Mouse (Mus musculus): ENCODE measurements around the gene Pcif1. TPM values are rescaled to one million over a fixed set of nuclear protein-coding genes. Genes with fewer than 3 reads are reported as not detected.
A peak's percentile ranks its signal among the peaks of the same experiment; 100 is the strongest.

The Pcif1 gene
- polyA plus RNA-seq, 1 experiment from 2014 or later: 87.8 TPM

DNA sequence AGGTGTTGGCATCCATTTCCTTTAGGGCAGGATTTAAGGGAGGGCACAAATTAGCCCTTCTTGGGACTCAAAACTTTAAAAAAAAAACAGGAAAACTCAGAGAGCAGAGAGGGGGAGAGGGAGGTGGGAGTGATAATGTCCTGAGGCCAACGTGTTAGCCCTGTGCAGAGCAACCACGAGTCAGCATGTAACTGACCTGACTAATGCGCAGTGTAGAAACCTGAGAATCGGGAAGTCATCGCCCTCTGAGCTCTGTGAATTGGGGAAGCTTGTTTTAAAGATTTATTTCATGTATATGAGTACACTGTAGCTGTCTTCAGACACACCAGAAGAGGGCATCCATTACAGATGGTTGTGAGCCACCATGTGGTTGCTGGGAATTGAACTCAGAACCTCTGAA lies 37.7 kb downstream of the Pcif1 start:
- H3K27ac ChIP-seq: no peak overlapping the region
- no peak overlapping the region for H3K4me3 ChIP-seq
- H3K9me3 ChIP-seq: no peaks in the 10 kb centered on the region
- peaks cover 9% of the 10 kb centered on the region for H3K4me1 ChIP-seq (replicated peaks)
- 86% methylated on average over 5 of the region's 5 CpGs for WGBS
- H3K4me2 ChIP-seq: no peak overlapping the region
- no peaks in the 10 kb centered on the region for H3K27me3 ChIP-seq
- no peak overlapping the region for H3K9ac ChIP-seq
- H3K36me3 ChIP-seq: peaks cover 19% of the 10 kb centered on the region
- no peak for ATAC-seq (ENCODE audit: low FRiP score)

DNA sequence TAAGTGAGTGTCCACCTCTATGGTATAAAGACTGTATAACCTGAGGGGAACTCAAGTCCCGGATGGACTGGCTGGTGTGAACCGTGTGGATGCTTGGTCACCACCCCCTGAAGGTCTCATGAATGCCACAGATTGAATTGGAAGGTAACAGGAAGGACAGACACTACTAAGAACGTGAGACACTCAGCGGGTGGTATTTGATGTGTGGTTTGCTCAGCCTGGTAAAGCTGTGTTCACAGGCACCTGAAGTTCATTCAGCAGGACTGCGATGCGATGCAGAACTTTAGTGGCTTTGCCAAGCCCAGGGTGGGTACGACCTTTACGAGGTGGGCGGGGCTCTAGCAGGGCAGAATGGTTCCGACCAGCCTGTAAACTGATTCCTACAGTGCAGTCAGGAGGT lies 38.3 kb downstream of the Pcif1 start:
- Histone ChIP-seq H3K36me3 (peaks cover 19% of the 10 kb centered on the region), H3K27ac (no peak overlapping the region), H3K4me3 (no peak overlapping the region), H3K9me3 (no peaks in the 10 kb centered on the region), H3K9ac (no peak overlapping the region), H3K27me3 (no peaks in the 10 kb centered on the region), H3K4me1 (replicated peaks) (peaks cover 11% of the 10 kb centered on the region), H3K4me2 (no peak overlapping the region)
- 63% methylated on average over 10 of the region's 10 CpGs for WGBS
- no peak for ATAC-seq (ENCODE audit: low FRiP score)

DNA sequence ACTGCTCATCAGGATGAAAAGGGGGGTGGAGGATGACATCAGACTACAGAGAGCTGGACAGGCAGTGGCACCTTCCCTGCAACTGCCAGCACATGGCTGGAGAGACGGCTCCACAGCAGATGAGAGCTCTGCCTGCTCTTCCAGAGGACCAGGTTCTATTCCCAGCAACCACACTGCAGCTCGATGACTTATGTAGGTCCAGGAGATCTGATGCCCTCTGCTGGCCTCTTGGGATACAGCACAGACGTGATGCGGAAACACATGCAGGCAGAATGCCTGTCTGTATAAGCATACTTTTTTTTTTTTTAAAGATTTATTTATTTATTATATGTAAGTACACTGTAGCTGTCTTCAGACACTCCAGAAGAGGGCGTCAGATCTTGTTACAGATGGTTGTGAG lies 39.2 kb downstream of the Pcif1 start:
- 65% methylated on average over 4 of the region's 5 CpGs for WGBS
- Histone ChIP-seq H3K36me3 (peaks cover 19% of the 10 kb centered on the region), H3K27me3 (no peaks in the 10 kb centered on the region), H3K27ac (no peak overlapping the region), H3K9ac (no peak overlapping the region), H3K4me1 (replicated peaks) (peaks cover 16% of the 10 kb centered on the region), H3K4me3 (no peak overlapping the region), H3K9me3 (no peaks in the 10 kb centered on the region), H3K4me2 (no peak overlapping the region)
- no peak for ATAC-seq (ENCODE audit: low FRiP score)

DNA sequence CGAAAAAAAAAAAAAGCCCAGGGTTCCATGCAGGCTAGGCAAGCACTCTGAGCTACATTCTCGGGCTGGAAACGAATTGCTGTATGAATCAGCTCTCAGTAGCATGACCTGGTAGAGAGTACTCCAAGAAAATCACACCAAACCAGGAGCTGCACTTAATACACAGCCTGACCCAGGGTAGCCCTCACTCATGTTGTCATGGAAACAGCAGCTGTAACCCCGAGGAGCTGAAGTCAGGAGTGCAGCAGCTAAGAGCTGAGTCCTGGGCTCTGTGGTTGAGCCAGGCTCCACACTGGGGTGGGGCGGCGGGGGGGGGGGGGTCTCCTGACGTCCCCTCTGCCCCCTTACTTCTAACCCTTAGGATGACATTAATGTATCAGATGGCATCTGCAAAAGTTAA lies 42.9 kb downstream of the Pcif1 start:
- Histone ChIP-seq H3K27ac (no peak overlapping the region), H3K27me3 (no peaks in the 10 kb centered on the region), H3K4me2 (no peak overlapping the region), H3K4me3 (no peak overlapping the region), H3K9me3 (no peaks in the 10 kb centered on the region), H3K9ac (peak overlapping the region; percentile 46; the same call in 1 of the 2 replicates), H3K36me3 (peaks cover 19% of the 10 kb centered on the region), H3K4me1 (replicated peaks) (peaks cover 32% of the 10 kb centered on the region)
- no peak for ATAC-seq (ENCODE audit: low FRiP score)
- WGBS: 60% methylated on average over 7 of the region's 7 CpGs

DNA sequence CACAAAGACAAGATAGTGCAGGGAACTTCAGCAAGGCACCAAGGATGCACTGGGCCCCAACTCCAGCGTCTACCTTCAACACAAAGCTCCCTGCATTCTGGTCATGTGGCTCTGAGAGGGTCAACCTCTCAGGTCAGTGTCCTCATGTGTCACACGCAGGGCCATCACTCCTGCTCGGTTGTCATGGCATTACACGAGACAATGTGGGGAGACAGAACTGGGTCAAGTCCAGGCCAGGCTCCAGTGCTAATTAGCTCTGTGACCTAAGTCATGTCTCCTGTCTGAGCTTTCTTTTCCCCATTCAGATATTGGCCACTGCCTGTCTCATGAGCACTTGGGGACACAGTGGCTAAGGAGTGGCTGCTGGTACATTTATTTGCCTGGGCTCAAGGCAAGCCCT lies 44.2 kb downstream of the Pcif1 start:
- Histone ChIP-seq H3K4me3 (no peak overlapping the region), H3K27me3 (no peaks in the 10 kb centered on the region), H3K4me1 (replicated peaks) (peaks cover 32% of the 10 kb centered on the region), H3K4me2 (no peak overlapping the region), H3K9me3 (no peaks in the 10 kb centered on the region), H3K27ac (no peak overlapping the region), H3K9ac (no peak overlapping the region), H3K36me3 (peaks cover 19% of the 10 kb centered on the region)
- 47% methylated on average over 4 of the region's 4 CpGs for WGBS
- ATAC-seq (ENCODE audit: low FRiP score): no peak

DNA sequence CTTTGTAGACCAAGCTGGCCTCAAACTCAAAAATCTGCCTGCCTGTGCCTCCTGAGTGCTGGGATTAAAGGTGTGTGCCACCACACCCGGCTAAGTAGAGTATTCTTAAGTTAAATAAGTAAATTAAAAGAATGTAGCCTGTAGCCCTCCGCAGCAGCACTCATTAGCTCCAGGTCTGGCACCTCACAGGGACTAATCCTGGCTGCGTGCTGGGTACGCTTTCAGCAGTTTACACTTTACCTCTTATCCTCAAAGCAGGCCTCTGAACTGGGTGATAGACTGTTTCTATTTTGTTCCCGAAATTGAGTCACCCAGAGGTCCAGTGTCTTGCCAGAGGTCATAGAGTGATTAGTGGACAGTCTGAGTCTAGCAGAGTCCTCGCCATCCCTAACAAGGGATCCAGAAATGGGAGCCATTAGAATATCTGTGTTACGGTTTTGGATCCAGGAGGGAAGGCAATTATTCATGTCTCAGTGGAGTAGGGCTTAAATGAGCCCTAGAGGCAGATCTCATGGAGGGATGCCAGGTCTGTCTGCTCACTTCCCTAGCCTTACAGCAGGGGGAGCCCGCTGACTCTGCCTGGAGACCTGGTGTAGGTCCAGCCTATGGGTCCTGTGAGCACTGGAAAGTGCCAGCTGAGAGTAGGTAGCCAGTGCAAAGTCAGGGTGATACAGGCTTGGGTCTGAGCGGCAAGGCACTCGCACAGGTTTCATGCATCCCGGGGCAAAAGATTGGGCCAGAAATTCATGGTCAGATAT lies 45.2 kb downstream of the Pcif1 start:
- 38% methylated on average over 11 of the region's 11 CpGs for WGBS
- no peak overlapping the region for H3K27ac ChIP-seq

DNA sequence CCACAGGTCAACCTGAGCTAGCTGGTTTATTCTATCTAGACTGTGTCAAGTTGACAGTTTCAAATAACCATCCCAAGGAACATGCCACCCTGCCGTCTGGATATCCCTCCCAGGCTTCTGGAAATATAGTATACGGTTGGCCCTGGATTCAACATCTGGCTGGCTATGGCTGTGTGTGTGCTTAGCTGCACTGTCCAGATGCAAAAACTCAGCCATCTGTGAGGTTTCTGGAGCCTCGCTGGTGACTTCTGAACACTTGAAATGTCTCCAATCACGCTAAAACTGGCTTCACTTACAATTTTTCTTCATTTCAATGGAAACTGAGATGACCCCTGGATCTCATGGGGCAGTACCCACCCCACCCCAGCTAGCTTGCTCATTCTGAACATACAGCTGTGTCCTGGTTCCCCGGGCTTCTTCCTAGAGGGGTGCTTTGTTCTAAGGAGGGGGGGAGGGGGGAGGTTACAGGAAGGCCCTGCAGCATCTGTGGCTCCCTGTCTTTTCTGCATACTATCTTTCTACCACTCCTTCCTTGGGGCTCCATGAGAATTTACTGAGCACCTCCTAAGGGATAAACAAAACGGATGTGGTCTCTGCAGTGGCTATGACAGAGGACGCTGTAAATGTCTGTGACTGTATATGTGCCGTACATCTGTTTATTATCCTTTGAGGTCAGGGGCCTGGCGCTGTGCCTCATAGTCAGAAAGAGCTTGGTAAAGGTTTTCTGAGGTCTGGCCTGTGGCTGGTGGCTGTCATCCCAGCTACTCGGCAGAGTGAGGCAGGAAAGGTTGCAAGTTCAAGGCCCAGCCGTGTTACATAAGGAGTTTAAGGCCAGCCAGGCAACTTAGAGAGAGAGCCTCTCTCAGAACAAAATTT lies 51.8 kb downstream of the Pcif1 start:
- no peak overlapping the region for H3K4me3 ChIP-seq
- H3K9ac ChIP-seq: no peak overlapping the region
- 60% methylated on average over 11 of the region's 11 CpGs for WGBS
- H3K4me2 ChIP-seq: no peak overlapping the region
- peaks cover 30% of the 10 kb centered on the region; the same call in 1 of the 2 replicates for H3K27me3 ChIP-seq
- H3K9me3 ChIP-seq: no peaks in the 10 kb centered on the region
- H3K4me1 ChIP-seq (replicated peaks): peaks cover 5% of the 10 kb centered on the region
- H3K27ac ChIP-seq: peak overlapping the region; percentile 10
- no peak for ATAC-seq (ENCODE audit: low FRiP score)
- no peaks in the 10 kb centered on the region for H3K36me3 ChIP-seq

More for the DNA sequence above, 45.2 kb downstream of the Pcif1 start:
- H3K27me3 ChIP-seq: no peaks in the 10 kb centered on the region
- ATAC-seq (ENCODE audit: low FRiP score): peak; percentile 71
- no peaks in the 10 kb centered on the region for H3K9me3 ChIP-seq
- no peak overlapping the region for H3K4me2 ChIP-seq
- peaks cover 14% of the 10 kb centered on the region for H3K36me3 ChIP-seq
- H3K4me3 ChIP-seq: no peak overlapping the region
- no peak overlapping the region for H3K9ac ChIP-seq
- peaks cover 32% of the 10 kb centered on the region for H3K4me1 ChIP-seq (replicated peaks)

DNA sequence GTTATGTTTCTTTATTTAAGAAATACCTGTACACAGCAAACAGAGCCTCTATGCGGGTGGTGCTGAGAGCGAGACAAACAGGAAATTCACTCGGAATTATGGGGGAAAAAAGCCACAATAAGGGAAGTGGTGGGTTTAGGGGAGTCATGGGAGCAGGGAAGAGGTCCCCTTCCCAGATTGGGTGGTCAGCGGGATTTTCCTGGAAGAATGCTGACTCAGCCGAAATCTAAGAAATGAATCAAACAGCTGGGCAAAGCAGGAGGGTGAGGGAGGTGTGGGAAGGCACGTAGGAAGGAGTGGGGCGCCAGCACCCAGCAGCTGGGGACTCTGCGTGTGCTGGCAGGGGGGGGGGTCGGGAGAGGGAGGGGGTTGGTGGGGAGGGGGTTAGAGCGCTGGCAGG lies 54.4 kb downstream of the Pcif1 start:
- 61% methylated on average over 7 of the region's 10 CpGs for WGBS
- Histone ChIP-seq H3K9me3 (no peaks in the 10 kb centered on the region), H3K9ac (no peak overlapping the region), H3K27ac (no peak overlapping the region), H3K36me3 (no peaks in the 10 kb centered on the region), H3K4me2 (no peak overlapping the region), H3K4me3 (no peak overlapping the region), H3K27me3 (peaks cover 39% of the 10 kb centered on the region), H3K4me1 (replicated peaks) (peaks cover 11% of the 10 kb centered on the region)
- no peak for ATAC-seq (ENCODE audit: low FRiP score)

DNA sequence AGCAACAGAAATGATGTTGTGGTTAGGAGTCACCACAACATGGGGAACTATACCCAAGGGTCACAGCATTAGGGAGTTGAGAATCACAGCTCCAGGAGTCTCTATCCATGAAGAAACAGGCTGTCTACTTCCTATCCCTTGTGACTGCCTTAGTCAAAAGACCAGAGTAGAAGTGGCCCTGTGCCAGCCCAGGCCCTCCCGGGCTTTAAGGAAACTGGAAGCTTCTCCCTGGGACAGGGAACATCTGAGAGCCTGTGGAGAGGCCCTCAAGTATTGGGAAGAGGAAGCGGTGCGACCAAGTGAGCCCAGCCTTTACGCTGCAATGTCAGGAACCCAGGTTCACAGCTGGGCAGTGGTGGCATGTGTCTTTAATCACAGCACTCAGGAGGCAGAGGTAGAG lies 56.9 kb downstream of the Pcif1 start:
- ATAC-seq (ENCODE audit: low FRiP score): no peak
- no peak overlapping the region for H3K9ac ChIP-seq
- H3K4me1 ChIP-seq (replicated peaks): peaks cover 31% of the 10 kb centered on the region
- no peaks in the 10 kb centered on the region for H3K9me3 ChIP-seq
- no peak overlapping the region for H3K4me3 ChIP-seq
- 78% methylated on average over 4 of the region's 4 CpGs for WGBS
- H3K27ac ChIP-seq: no peak overlapping the region
- peaks cover 58% of the 10 kb centered on the region for H3K27me3 ChIP-seq
- H3K36me3 ChIP-seq: no peaks in the 10 kb centered on the region
- H3K4me2 ChIP-seq: no peak overlapping the region

DNA sequence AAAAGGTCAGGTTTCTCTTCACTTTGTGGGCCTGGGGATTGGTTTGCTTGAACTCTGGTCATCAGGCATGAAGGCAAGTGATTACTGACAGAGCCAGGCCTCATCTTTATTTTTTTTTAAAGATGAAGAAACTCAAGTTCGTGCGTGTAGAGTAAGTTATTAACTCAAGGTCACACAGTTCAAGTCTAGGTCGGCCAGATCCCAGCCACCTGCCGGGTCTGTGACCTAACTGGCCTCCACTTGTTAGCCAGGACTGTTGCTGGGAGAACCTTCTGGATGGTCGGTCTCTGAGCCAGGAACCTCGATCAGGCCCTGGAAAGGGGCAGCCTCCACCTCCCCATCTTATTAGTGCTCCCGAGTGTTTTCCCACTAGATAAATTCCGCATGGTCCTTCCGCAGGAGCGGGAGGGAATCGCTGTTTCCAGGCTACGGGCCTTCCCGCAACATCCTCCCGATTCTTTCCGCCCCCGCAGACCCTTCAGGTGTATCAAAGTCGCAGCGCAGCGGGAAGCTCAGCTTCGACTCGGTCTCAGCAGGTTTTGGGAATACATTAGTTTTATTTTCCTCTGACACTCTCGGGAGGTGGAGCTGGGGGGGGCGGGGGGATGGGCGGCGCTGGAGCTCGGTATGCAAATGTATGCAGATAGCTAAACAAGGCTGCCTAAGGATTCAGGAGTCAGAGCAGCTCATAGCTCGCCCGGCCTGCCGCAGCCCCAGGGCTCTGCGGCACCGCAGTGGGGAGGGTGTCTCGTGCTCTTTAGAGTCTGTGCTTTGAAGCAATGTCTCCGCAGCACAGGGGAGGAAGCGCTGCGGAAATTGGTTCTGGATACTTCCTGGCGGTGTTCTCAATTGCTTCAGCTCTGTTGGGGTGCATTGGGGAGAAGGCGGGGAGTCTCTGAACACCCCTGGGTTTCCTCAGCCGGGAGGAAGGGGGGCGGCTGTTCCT lies 59.3 kb downstream of the Pcif1 start:
- H3K36me3 ChIP-seq: no peaks in the 10 kb centered on the region
- peak overlapping the region; percentile 88 for H3K27ac ChIP-seq
- H3K9me3 ChIP-seq: no peaks in the 10 kb centered on the region
- H3K4me3 ChIP-seq: peak overlapping the region; percentile 38
- H3K4me2 ChIP-seq: peak overlapping the region; percentile 64
- H3K4me1 ChIP-seq (replicated peaks): peaks cover 28% of the 10 kb centered on the region
- ATAC-seq (ENCODE audit: low FRiP score): peak; percentile 88
- peak overlapping the region; percentile 71 for H3K9ac ChIP-seq
- peaks cover 65% of the 10 kb centered on the region for H3K27me3 ChIP-seq
- WGBS: 3% methylated on average over 39 of the region's 39 CpGs

DNA sequence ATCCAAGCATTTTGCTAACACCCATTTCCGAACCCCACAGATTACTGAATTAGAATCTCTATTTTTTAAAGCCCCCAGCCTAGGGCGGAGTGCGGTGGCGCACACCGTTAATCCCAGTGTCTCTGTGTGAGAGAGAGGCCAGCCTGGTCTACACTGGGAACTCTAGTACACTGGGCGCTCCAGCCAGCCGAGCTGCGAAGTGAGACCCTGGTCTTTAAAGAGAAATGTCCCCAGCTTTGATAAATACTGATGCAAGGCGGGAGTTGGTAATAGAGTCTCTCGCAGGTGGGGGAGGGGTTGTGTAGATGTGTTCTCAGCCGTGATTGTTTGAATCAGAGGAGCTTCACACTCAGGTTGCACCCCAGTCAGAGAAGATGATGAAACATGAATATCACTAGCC lies 60.0 kb downstream of the Pcif1 start:
- peak overlapping the region; percentile 71 for H3K9ac ChIP-seq
- H3K9me3 ChIP-seq: no peaks in the 10 kb centered on the region
- peak overlapping the region; percentile 64 for H3K4me2 ChIP-seq
- peak overlapping the region; percentile 88 for H3K27ac ChIP-seq
- H3K27me3 ChIP-seq: peaks cover 68% of the 10 kb centered on the region
- no peaks in the 10 kb centered on the region for H3K36me3 ChIP-seq
- WGBS: 3% methylated on average over 11 of the region's 11 CpGs
- peak; percentile 53; the same call in 1 of the 2 replicates for ATAC-seq (ENCODE audit: low FRiP score)
- H3K4me3 ChIP-seq: peak overlapping the region; percentile 38
- peaks cover 28% of the 10 kb centered on the region for H3K4me1 ChIP-seq (replicated peaks)
